Mouse (Mus musculus) hindbrain, embryonic 10.5 days (tissue): ENCODE results near the gene Apol9b. TPM values are rescaled to one million over a fixed set of nuclear protein-coding genes. Genes with fewer than 3 reads are reported as not detected.
A peak's percentile ranks its signal among the peaks of the same experiment; 100 is the strongest.

Source experiments
- DNase-seq: peaks from one replicate; pipeline ENCODE4 v3.0.0-alpha.2; 2017; ENCODE audit warnings: low spot score
- H3K27ac ChIP-seq: fragments of 300-500 bp; sonication (generic); 2 replicates; pipeline ENCODE4 v1.5.1; 2016; ENCODE audit warnings: mild to moderate bottlenecking, moderate library complexity
- H3K27me3 ChIP-seq: fragments of 300-500 bp; sonication (generic); 2 replicates; pipeline ENCODE4 v1.6.1; 2016; ENCODE audit warnings: mild to moderate bottlenecking; ENCODE audit not compliant: poor library complexity, insufficient read depth, severe bottlenecking
- H3K36me3 ChIP-seq: fragments of 300-500 bp; sonication (generic); 2 replicates; pipeline ENCODE4 v1.6.1; 2016; ENCODE audit warnings: mild to moderate bottlenecking, moderate library complexity
- H3K4me1 ChIP-seq: fragments of 300-500 bp; sonication (generic); replicated peaks from 2 replicates; pipeline ENCODE4 v1.6.1; 2016; ENCODE audit warnings: mild to moderate bottlenecking
- H3K4me3 ChIP-seq: fragments of 300-500 bp; sonication (generic); 2 replicates; pipeline ENCODE4 v1.5.1; 2016; ENCODE audit warnings: mild to moderate bottlenecking, moderate library complexity
- H3K9me3 ChIP-seq: fragments of 300-500 bp; sonication (generic); 2 replicates; pipeline ENCODE4 v1.6.1; 2016; ENCODE audit warnings: mild to moderate bottlenecking, moderate library complexity
- WGBS: fragments of 180-500 bp; shearing (Covaris S2); methylation state at CpG from one replicate; pipeline ENCODE4 v1.1.7; 2016; 5-methylcytosine and 5-hydroxymethylcytosine counted together
- polyA plus RNA-seq: library from polyadenylated mRNA; unstranded; fragments of >200 nt; fragmentation: Nextera tagmentation; extraction: Ambion mirVana; gene quantifications from 2 replicates; pipeline ENCODE4 v1.2.1, GENCODE M21; 2016

The Apol9b gene
- polyA plus RNA-seq, 1 experiment from 2014 or later: not detected

GRCm38 (mm10) chr15:77770341-77770740 lies 41.5 kb downstream of the Apol9b start:
- DNase-seq: no peak
- H3K9me3 ChIP-seq: no peaks in the 10 kb centered on the region
- 97% methylated on average over 5 of the region's 5 CpGs for WGBS
- H3K27ac ChIP-seq: no peak overlapping the region
- H3K4me3 ChIP-seq: no peak overlapping the region
- peaks cover 97% of the 10 kb centered on the region for H3K36me3 ChIP-seq
- H3K27me3 ChIP-seq: no peaks in the 10 kb centered on the region
- H3K4me1 ChIP-seq: no peaks in the 10 kb centered on the region

GRCm38 (mm10) chr15:77770942-77771341 lies 42.1 kb downstream of the Apol9b start:
- WGBS: 94% methylated on average over 9 of the region's 9 CpGs
- H3K36me3 ChIP-seq: peaks cover 97% of the 10 kb centered on the region

GRCm38 (mm10) chr15:77773099-77773915 lies 44.5 kb downstream of the Apol9b start:
- Histone ChIP-seq H3K27me3 (no peaks in the 10 kb centered on the region), H3K36me3 (peaks cover 97% of the 10 kb centered on the region), H3K27ac (no peak overlapping the region), H3K4me3 (no peak overlapping the region), H3K9me3 (no peaks in the 10 kb centered on the region), H3K4me1 (no peaks in the 10 kb centered on the region)
- WGBS: 94% methylated on average over 19 of the region's 19 CpGs
- no peak for DNase-seq

More at GRCm38 (mm10) chr15:77770942-77771341, 42.1 kb downstream of the Apol9b start:
- H3K27ac ChIP-seq: no peak overlapping the region
- no peak overlapping the region for H3K4me3 ChIP-seq
- no peak for DNase-seq
- H3K4me1 ChIP-seq: no peaks in the 10 kb centered on the region
- H3K9me3 ChIP-seq: no peaks in the 10 kb centered on the region
- H3K27me3 ChIP-seq: no peaks in the 10 kb centered on the region

DNA sequence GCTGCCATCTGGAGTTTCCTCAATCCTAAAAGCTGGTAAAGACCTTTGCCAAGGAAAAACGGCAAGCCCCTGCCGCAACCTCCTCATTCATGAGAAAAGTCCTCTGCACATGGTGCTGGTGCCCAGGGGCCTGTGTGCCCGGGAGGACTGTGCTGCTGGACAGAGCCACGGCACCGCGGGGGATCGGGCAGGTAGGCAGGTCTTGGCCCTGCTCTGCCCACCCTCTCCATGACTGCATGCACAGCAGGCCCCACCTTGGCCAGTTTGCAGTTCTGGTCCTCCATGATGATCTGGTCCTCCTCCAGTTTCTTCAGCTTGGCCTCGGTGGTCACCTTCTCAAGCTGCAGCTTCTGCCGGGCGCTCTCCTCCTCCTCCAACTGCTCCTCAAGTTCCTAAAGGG lies 45.5 kb downstream of the Apol9b start:
- Histone ChIP-seq H3K9me3 (no peaks in the 10 kb centered on the region), H3K4me3 (no peak overlapping the region), H3K36me3 (peaks cover 97% of the 10 kb centered on the region), H3K4me1 (no peaks in the 10 kb centered on the region), H3K27ac (no peak overlapping the region), H3K27me3 (no peaks in the 10 kb centered on the region)
- no peak for DNase-seq
- 95% methylated on average over 10 of the region's 10 CpGs for WGBS

- no peaks in the 10 kb centered on the region for H3K9me3 ChIP-seq
- no peak overlapping the region for H3K4me3 ChIP-seq
- DNase-seq: peak; percentile 81
- H3K4me1 ChIP-seq: no peaks in the 10 kb centered on the region
- no peaks in the 10 kb centered on the region for H3K27me3 ChIP-seq
- WGBS: 74% methylated on average over 20 of the region's 20 CpGs
- H3K27ac ChIP-seq: no peak overlapping the region
- H3K36me3 ChIP-seq: peaks cover 97% of the 10 kb centered on the region
Measured at GRCm38 (mm10) chr15:77775186-77775963, 46.5 kb downstream of the Apol9b start.

DNA sequence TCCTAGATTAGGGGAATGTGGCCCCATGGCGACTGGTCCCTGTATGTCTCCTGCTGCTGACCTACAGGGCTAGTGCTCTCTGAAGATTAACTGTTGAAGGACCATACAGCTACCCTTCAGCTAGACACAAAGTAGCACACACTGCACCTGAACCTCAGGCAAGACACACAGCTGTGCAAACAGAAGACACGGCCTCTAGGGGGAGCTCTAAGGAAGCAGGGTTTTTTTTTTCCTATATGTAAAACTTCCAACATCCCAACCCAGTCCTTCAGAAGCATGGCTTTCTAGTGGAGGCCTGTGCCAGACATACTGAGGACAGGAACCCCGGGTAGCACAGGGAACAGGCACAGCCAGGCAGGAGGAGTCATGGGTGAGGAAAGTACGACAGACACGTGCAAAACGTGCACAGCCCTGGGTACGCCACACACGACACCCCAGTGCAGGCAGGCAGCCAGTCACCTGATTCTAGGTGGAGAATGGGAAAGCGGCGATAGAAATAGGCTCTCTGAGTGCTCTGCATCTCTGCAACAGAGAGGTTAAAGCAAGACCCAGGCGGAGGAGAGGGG lies 53.7 kb downstream of the Apol9b start:
- 83% methylated on average over 11 of the region's 11 CpGs for WGBS
- H3K36me3 ChIP-seq: peaks cover 100% of the 10 kb centered on the region

GRCm38 (mm10) chr15:77784039-77784824 lies 55.4 kb downstream of the Apol9b start:
- H3K27me3 ChIP-seq: no peaks in the 10 kb centered on the region
- peak overlapping the region; percentile 5 for H3K27ac ChIP-seq
- H3K4me1 ChIP-seq: no peaks in the 10 kb centered on the region; the same call in 1 of the 2 replicates
- H3K4me3 ChIP-seq: no peak overlapping the region
- DNase-seq: no peak
- no peaks in the 10 kb centered on the region for H3K9me3 ChIP-seq
- 76% methylated on average over 22 of the region's 22 CpGs for WGBS
- peaks cover 100% of the 10 kb centered on the region for H3K36me3 ChIP-seq

More for the DNA sequence above, 53.7 kb downstream of the Apol9b start:
- Histone ChIP-seq H3K27me3 (no peaks in the 10 kb centered on the region), H3K9me3 (no peaks in the 10 kb centered on the region), H3K4me1 (no peaks in the 10 kb centered on the region; the same call in 1 of the 2 replicates), H3K27ac (no peak overlapping the region), H3K4me3 (no peak overlapping the region)
- DNase-seq: no peak

GRCm38 (mm10) chr15:77785807-77786206 lies 57.0 kb downstream of the Apol9b start:
- H3K9me3 ChIP-seq: no peaks in the 10 kb centered on the region
- H3K27ac ChIP-seq: no peak overlapping the region
- no peaks in the 10 kb centered on the region; the same call in 1 of the 2 replicates for H3K4me1 ChIP-seq
- DNase-seq: no peak
- peaks cover 100% of the 10 kb centered on the region for H3K36me3 ChIP-seq
- no peaks in the 10 kb centered on the region for H3K27me3 ChIP-seq
- H3K4me3 ChIP-seq: no peak overlapping the region
- 94% methylated on average over 1 of the region's 1 CpGs for WGBS

Other genes with a start within 250 kb of the Apol9b start
- not detected in 2 replicates for gene Apol11a, start 220.8 kb upstream of the Apol9b start, polyA plus RNA-seq
- gene Apol7c, start 195.7 kb upstream of the Apol9b start, polyA plus RNA-seq: not detected in 2 replicates
- gene 1700025B11Rik, start 167.1 kb upstream of the Apol9b start, polyA plus RNA-seq: not detected in 2 replicates
- gene Apol10b, start 132.9 kb upstream of the Apol9b start, polyA plus RNA-seq: not detected in 2 replicates
- not detected in 2 replicates for gene Gm36245, start 129.8 kb upstream of the Apol9b start, polyA plus RNA-seq
- gene Apol11b, start 85.8 kb upstream of the Apol9b start, polyA plus RNA-seq: not detected in 2 replicates
- not detected in 2 replicates for gene Apol7e, start 30.2 kb upstream of the Apol9b start, polyA plus RNA-seq
- 0.14 and 0.20 TPM in 2 replicates for gene Apol8, start 28.0 kb downstream of the Apol9b start, polyA plus RNA-seq
- 32.7 and 38.4 TPM in 2 replicates for gene Myh9, start 113.1 kb downstream of the Apol9b start, polyA plus RNA-seq
- gene Txn2, start 200.0 kb downstream of the Apol9b start, polyA plus RNA-seq: 286 and 294 TPM in 2 replicates
- gene Foxred2, start 227.7 kb downstream of the Apol9b start, polyA plus RNA-seq: 5.5 and 5.9 TPM in 2 replicates
- 241 and 255 TPM in 2 replicates for gene Eif3d, start 241.8 kb downstream of the Apol9b start, polyA plus RNA-seq